Mouse (Mus musculus) left cerebral cortex, postnatal 14 days (tissue): Measurements from ENCODE around the gene Anxa6. TPM values are rescaled to one million over a fixed set of nuclear protein-coding genes. Genes with fewer than 3 reads are reported as not detected.

ENCODE experiments used
- DNase-seq, 2 experiments: peaks; one replicate each; pipeline ENCODE4 v3.0.0; 2021 to 2022; ENCODE audit warnings: low spot score in 2 of 2, mixed read lengths in 1 of 2
- intact Hi-C: fragments of 180-260 bp; cut with DNase I; formaldehyde crosslinking; loops from one replicate; pipeline ENCODE4 v1.15.1; 2025
- long read RNA-seq, 2 experiments: library from polyadenylated mRNA; stranded (forward); transcript quantifications; one replicate each; pipeline ENCODE4 v2.0.0; 2021
- total RNA-seq, 2 experiments: library from RNA; stranded (reverse); gene quantifications; 2 replicates each; pipeline ENCODE4 v1.2.3; 2021

The Anxa6 gene
- total RNA-seq: 10 to 100 TPM; 84.5 to 90.8 TPM
- long read RNA-seq, experiment 1, transcript Anxa6-201 (25 exons, 2,471 nt): minor isoform, 29 of 128 reads
- long read RNA-seq, experiment 1, transcript Anxa6-202 (26 exons, 2,489 nt): major isoform, 93 of 128 reads
- long read RNA-seq, experiment 1, partial matches to known transcripts: 3 of 128 reads
- long read RNA-seq, experiment 1, other reads (novel, unspliced or antisense): 3 of 128 reads
- long read RNA-seq, experiment 2, transcript Anxa6-202 (26 exons, 2,489 nt): major isoform, 71 of 109 reads
- long read RNA-seq, experiment 2, transcript Anxa6-201 (25 exons, 2,471 nt): minor isoform, 22 of 109 reads
- long read RNA-seq, experiment 2, partial matches to known transcripts: 9 of 109 reads
- long read RNA-seq, experiment 2, other reads (novel, unspliced or antisense): 7 of 109 reads

- DNase-seq: peak; percentile 53 to 82
- intact Hi-C loops: no loop called here
These were observed at the start of gene Anxa6 for GRCm38 (mm10) chr11:55033040-55033660. Gene Anxa6, minus strand, starts transcription at chr11:55033445.

- DNase-seq: no peak
- intact Hi-C loops: no loop called here
These were observed 48.0 kb upstream of the Anxa6 start for GRCm38 (mm10) chr11:55081206-55081605.

GRCm38 (mm10) chr11:55079180-55079579, 45.9 kb upstream of the Anxa6 start:
- DNase-seq: no peak
- intact Hi-C loops: no loop called here

GRCm38 (mm10) chr11:55078502-55078901, 45.3 kb upstream of the Anxa6 start:
- intact Hi-C loops: no loop called here
- no peak for DNase-seq

- DNase-seq: peak in 1 of 2 experiments; percentile 27
- intact Hi-C loops: no loop called here
These were observed 44.3 kb upstream of the Anxa6 start, which contains the start of gene Ccdc69 for GRCm38 (mm10) chr11:55077331-55078231. Gene Ccdc69, minus strand, starts transcription at chr11:55078131.

GRCm38 (mm10) chr11:55076234-55076633, 43.0 kb upstream of the Anxa6 start:
- intact Hi-C loops: no loop called here

GRCm38 (mm10) chr11:55075602-55076001, 42.4 kb upstream of the Anxa6 start:
- intact Hi-C loops: no loop called here
- DNase-seq: no peak

More at GRCm38 (mm10) chr11:55076234-55076633, 43.0 kb upstream of the Anxa6 start:
- DNase-seq: no peak

GRCm38 (mm10) chr11:55073191-55073590, 39.9 kb upstream of the Anxa6 start:
- intact Hi-C loops: no loop called here
- DNase-seq: no peak

- DNase-seq: no peak
- intact Hi-C loops: no loop called here
These were observed 39.2 kb upstream of the Anxa6 start for GRCm38 (mm10) chr11:55072467-55072866.

- no peak for DNase-seq
- intact Hi-C loops: no loop called here
These were observed 38.1 kb upstream of the Anxa6 start for GRCm38 (mm10) chr11:55071344-55071743.

GRCm38 (mm10) chr11:55069023-55069422, 35.8 kb upstream of the Anxa6 start:
- no peak for DNase-seq
- intact Hi-C loops: no loop called here

GRCm38 (mm10) chr11:55066921-55067320, 33.7 kb upstream of the Anxa6 start:
- intact Hi-C loops: no loop called here
- no peak for DNase-seq

- DNase-seq: no peak
- intact Hi-C loops: no loop called here
These were observed 29.6 kb upstream of the Anxa6 start for GRCm38 (mm10) chr11:55062856-55063255.

GRCm38 (mm10) chr11:55060802-55061201, 27.6 kb upstream of the Anxa6 start:
- no peak for DNase-seq
- intact Hi-C loops: no loop called here

- no peak for DNase-seq
- intact Hi-C loops: no loop called here
These were observed 24.3 kb upstream of the Anxa6 start for GRCm38 (mm10) chr11:55057511-55057910.

- intact Hi-C loops: no loop called here
- no peak for DNase-seq
These were observed 17.7 kb upstream of the Anxa6 start for GRCm38 (mm10) chr11:55050837-55051510.

- peak in 1 of 2 experiments; percentile 28 for DNase-seq
- intact Hi-C loops: loop anchor here (1.0 kb wide), 1 partner anchor 41 kb away; no protein-coding TSS in a partner anchor
These were observed 13.4 kb upstream of the Anxa6 start for GRCm38 (mm10) chr11:55046600-55046999.

GRCm38 (mm10) chr11:55041348-55041747, 8.1 kb upstream of the Anxa6 start:
- intact Hi-C loops: no loop called here
- DNase-seq: no peak

GRCm38 (mm10) chr11:55039591-55039990, 6.3 kb upstream of the Anxa6 start:
- peak; percentile 70 to 87 for DNase-seq
- intact Hi-C loops: loop anchor here (1.0 to 5.0 kb wide), 2 partner anchors 41 to 118 kb away; no protein-coding TSS in a partner anchor
